Mouse (Mus musculus) stomach, embryonic 15.5 days (tissue): Measurements from ENCODE around the gene Onecut1. TPM values are rescaled to one million over a fixed set of nuclear protein-coding genes. Genes with fewer than 3 reads are reported as not detected.

ENCODE experiments used
- ATAC-seq: fragments of 200-750 bp; cut with Nextera tagmentation; 2 replicates; pipeline ENCODE4 v1.8.0; 2017; ENCODE audit warnings: low read depth, moderate number of reproducible peaks, moderate TSS enrichment; ENCODE audit not compliant: insufficient read depth, low FRiP score
- H3K27ac ChIP-seq: fragments of 300-500 bp; sonication (generic); 2 replicates; pipeline ENCODE4 v1.5.1; 2015; ENCODE audit warnings: mild to moderate bottlenecking, inconsistent platforms
- H3K27me3 ChIP-seq: fragments of 300-500 bp; sonication (generic); replicated peaks from 2 replicates; pipeline ENCODE4 v1.6.1; 2015; ENCODE audit warnings: inconsistent platforms
- H3K36me3 ChIP-seq: fragments of 300-500 bp; sonication (generic); 2 replicates; pipeline ENCODE4 v1.6.1; 2015; ENCODE audit warnings: inconsistent platforms
- H3K4me1 ChIP-seq: fragments of 300-500 bp; sonication (generic); 2 replicates; pipeline ENCODE4 v1.6.1; 2015; ENCODE audit warnings: inconsistent platforms
- H3K4me2 ChIP-seq: fragments of 300-500 bp; sonication (generic); 2 replicates; pipeline ENCODE4 v1.6.1; 2015; ENCODE audit warnings: mild to moderate bottlenecking, inconsistent platforms
- H3K4me3 ChIP-seq: fragments of 300-500 bp; sonication (generic); replicated peaks from 2 replicates; pipeline ENCODE4 v1.5.1; 2015; ENCODE audit warnings: inconsistent platforms
- H3K9ac ChIP-seq: fragments of 300-500 bp; sonication (generic); 2 replicates; pipeline ENCODE4 v1.6.1; 2015; ENCODE audit warnings: inconsistent platforms
- H3K9me3 ChIP-seq: fragments of 300-500 bp; sonication (generic); 2 replicates; pipeline ENCODE4 v1.6.1; 2016; ENCODE audit warnings: inconsistent platforms
- WGBS: fragments of 180-500 bp; shearing (Covaris S2); methylation state at CpG from one replicate; pipeline ENCODE4 v1.1.7; 2015; 5-methylcytosine and 5-hydroxymethylcytosine counted together
- polyA plus RNA-seq: library from polyadenylated mRNA; unstranded; fragments of >200 nt; fragmentation: Nextera tagmentation; extraction: Ambion mirVana; gene quantifications from 2 replicates; pipeline ENCODE4 v1.2.1, GENCODE M21; 2015

The Onecut1 gene
- polyA plus RNA-seq, 1 experiment from 2014 or later = 3.9 TPM

DNA sequence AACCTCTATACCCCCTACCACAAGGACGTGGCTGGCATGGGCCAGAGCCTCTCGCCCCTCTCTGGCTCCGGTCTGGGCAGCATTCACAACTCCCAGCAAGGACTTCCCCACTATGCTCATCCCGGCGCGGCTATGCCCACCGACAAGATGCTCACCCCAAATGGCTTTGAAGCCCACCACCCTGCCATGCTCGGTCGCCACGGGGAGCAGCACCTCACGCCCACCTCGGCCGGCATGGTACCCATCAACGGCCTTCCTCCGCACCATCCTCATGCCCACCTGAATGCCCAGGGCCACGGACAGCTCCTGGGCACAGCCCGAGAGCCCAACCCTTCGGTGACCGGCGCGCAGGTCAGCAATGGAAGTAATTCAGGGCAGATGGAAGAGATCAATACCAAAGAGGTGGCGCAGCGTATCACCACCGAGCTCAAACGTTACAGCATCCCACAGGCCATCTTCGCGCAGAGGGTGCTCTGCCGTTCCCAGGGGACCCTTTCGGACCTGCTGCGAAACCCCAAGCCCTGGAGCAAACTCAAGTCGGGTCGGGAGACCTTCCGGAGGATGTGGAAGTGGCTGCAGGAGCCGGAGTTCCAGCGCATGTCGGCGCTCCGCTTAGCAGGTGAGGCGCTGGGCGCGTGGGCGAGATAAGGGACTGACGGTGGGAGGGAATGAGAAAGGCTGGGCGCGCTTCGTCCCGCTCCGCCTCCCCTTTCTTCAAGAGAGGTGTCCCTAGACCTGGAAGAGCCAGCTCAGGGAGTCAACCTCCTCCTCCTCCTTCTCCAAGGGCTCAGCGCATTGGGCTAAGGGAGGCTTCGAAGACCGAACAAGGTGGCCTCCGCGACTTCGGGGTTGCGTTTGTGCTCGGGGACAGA, 1.3 kb downstream of the Onecut1 start:
- H3K27ac ChIP-seq = no peak overlapping the region
- H3K9ac ChIP-seq = no peak overlapping the region
- peaks cover 94% of the 10 kb centered on the region for H3K27me3 ChIP-seq
- peak overlapping the region; percentile 51 for H3K4me3 ChIP-seq
- 2% methylated on average over 56 of the region's 56 CpGs for WGBS
- H3K9me3 ChIP-seq = no peaks in the 10 kb centered on the region
- H3K36me3 ChIP-seq = no peaks in the 10 kb centered on the region
- ATAC-seq = no peak
- peak overlapping the region; percentile 94 for H3K4me2 ChIP-seq
- peaks cover 35% of the 10 kb centered on the region for H3K4me1 ChIP-seq

DNA sequence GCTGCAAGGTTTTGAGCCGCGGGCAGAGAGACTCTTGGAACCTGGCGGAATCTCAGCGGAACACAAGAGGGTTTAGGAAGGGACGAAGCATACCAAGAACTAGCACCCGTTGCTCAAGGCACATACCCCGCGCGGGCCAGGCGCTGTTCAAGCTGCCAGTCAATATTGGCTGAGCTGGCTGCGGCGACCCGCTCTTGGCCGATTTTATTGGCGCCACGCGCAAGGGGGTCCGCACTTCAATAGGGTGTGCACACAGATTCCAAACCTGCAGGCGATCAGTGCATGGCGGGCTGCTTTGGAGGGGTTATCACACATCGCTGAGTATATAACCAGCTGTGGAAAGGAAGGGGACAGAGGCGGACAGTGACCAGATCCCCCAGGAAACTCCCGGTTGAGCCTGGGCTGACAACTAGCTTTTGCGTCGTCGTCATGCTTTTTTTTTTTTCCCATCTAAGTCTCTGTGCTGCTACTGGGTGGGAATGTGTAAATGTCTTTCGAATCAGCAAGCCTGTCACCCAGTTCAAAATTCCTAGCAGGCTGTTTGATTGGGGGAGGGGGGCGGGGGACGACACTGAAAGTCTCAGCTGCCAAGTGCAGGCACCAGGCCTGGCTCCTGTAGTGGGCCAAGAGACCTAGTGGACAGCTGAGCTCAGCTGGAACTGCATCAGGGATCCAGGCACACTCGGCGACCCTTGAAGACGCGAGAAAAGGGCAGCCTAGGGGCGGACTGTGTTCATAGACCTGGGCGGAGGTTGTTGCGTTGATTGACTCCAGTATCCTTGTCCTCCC, 2.1 kb downstream of the Onecut1 start:
- ATAC-seq = no peak

DNA sequence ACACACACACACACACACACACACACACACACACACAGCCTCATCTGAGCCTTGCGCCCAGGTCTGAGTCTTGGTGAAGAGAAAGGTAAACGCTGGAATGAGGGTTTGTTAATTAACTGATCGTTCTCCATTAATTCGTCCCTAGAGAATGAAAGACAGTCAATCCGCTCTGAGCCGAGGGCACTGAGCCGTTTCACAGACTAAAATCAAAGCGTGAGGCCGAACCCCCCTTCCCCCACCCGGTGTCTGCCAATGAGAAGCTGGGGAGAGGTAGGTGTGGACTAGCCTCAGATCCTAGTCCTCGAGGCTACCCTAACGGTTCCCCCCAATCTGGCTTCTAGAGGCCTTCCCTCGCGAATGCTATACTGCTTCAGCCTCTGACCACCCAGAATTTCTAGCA, 2.8 kb downstream of the Onecut1 start:
- H3K36me3 ChIP-seq = no peaks in the 10 kb centered on the region
- peak overlapping the region; percentile 51 for H3K4me3 ChIP-seq
- no peak overlapping the region for H3K27ac ChIP-seq
- 10% methylated on average over 14 of the region's 14 CpGs for WGBS
- ATAC-seq = no peak
- no peaks in the 10 kb centered on the region for H3K9me3 ChIP-seq
- peaks cover 87% of the 10 kb centered on the region for H3K27me3 ChIP-seq
- peaks cover 35% of the 10 kb centered on the region for H3K4me1 ChIP-seq
- no peak overlapping the region for H3K9ac ChIP-seq
- H3K4me2 ChIP-seq = peak overlapping the region; percentile 94

More for the DNA sequence above, 2.1 kb downstream of the Onecut1 start:
- H3K9ac ChIP-seq = no peak overlapping the region
- H3K9me3 ChIP-seq = no peaks in the 10 kb centered on the region
- H3K4me1 ChIP-seq = peaks cover 35% of the 10 kb centered on the region
- WGBS = 4% methylated on average over 36 of the region's 36 CpGs
- no peak overlapping the region for H3K27ac ChIP-seq
- no peaks in the 10 kb centered on the region for H3K36me3 ChIP-seq
- H3K27me3 ChIP-seq = peaks cover 93% of the 10 kb centered on the region
- peak overlapping the region; percentile 94 for H3K4me2 ChIP-seq
- H3K4me3 ChIP-seq = peak overlapping the region; percentile 51

DNA sequence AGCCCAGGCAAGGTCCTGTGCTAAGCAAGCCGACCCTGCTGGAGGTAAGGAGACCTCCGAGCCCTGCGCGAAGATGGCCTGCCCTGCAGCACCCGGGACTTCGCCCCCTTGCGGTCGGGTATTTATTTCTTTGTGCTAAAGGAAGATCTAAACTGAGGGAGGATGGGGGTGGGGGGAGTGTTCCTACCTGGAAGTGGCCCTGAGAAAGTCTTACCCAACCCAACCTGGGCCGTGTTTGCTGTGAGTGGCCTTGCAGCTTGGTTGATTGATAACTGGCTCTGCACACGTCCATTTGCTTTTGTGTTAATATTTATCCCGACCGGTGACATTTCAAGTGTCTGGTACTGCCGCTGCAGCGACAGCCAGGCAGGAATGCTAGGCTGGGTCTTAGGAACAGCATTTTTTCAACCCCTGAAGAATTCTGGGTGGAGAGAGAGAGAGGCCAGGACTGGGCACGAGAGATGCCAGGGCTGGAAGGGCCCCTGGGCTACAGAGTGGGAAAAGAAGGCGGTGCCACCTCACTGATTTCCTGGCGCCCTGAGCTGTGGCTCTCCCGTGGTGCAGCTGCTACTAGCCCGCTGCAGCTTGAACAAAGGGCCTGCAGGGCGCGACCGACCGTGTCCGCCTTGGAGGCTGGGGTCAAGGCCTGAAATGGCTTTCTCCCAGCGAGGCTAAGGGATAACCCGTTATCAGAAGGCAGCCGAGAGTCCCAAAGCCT, 5.0 kb downstream of the Onecut1 start:
- H3K27me3 ChIP-seq = peaks cover 71% of the 10 kb centered on the region
- H3K4me3 ChIP-seq = peak overlapping the region; percentile 19; the same call in 1 of the 2 replicates
- no peak overlapping the region for H3K9ac ChIP-seq
- H3K9me3 ChIP-seq = no peaks in the 10 kb centered on the region
- 5% methylated on average over 27 of the region's 27 CpGs for WGBS
- H3K27ac ChIP-seq = peak overlapping the region; percentile 67
- peak; percentile 73 for ATAC-seq
- no peaks in the 10 kb centered on the region for H3K36me3 ChIP-seq
- H3K4me1 ChIP-seq = peaks cover 26% of the 10 kb centered on the region
- H3K4me2 ChIP-seq = peak overlapping the region; percentile 42

DNA sequence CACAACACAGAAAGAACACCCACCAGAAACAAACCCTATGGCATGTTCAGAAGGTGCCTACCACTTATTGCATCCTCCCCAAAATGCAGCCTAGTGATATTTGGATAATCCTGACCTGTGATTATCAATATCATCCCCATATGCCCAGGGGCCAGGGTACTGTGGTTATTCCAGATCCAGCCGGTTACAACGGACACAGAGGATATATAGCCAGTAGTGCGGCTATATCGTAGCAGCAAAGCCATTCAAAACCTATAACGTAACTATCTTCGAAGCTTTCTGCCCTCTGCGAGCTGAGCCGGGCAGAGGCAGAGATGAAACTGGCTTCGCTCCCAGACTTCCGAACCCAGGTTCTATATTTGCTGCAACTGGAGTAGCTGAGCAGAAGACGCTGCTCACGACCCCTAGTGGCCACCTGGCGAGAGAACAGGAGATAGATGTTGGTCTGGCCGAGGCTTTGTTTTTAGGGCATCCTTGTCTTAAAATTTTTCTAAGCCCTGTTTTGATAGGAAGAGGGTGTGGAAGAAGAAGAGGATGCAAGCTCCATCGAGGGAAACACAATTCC, 6.0 kb downstream of the Onecut1 start:
- WGBS = 5% methylated on average over 15 of the region's 15 CpGs
- Histone ChIP-seq H3K4me1 (peaks cover 18% of the 10 kb centered on the region), H3K36me3 (no peaks in the 10 kb centered on the region), H3K27ac (no peak overlapping the region), H3K9ac (no peak overlapping the region), H3K9me3 (no peaks in the 10 kb centered on the region), H3K4me2 (peak overlapping the region; percentile 42), H3K4me3 (peak overlapping the region; percentile 5; the same call in 1 of the 2 replicates), H3K27me3 (peaks cover 61% of the 10 kb centered on the region)
- ATAC-seq = no peak

DNA sequence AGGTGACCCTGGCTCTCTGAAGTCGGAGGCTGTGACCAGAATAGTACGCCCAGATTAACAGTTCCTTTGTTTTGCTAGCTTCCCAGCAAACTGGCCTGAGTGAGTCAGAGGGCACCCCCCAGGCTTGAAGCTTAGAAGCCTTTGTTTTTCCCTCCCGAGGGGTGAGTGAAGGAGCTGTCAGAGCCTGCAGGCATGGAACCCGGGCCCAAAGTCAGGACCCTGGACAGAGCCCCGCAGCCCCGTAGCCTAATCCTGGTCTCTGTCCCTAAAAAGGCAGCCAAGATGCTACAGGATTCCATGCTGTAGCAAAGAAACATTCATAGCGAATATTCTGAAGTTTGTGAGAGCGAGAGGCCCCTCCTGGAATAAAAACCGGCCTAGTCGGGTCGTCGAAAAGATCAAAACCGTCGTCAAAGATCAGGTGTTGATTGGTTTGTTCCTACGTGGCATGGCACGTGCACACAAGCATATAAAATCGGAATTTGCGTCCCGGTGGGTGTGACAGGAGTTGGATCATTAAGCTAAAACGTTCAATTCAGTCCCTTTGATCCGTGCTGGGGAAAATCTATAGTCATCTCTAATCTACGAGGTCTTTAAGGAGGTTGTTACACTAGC, 6.7 kb downstream of the Onecut1 start:
- Histone ChIP-seq H3K4me1 (peaks cover 11% of the 10 kb centered on the region; the same call in 1 of the 2 replicates), H3K4me3 (no peak overlapping the region; the same call in 1 of the 2 replicates), H3K27me3 (peaks cover 54% of the 10 kb centered on the region), H3K9ac (no peak overlapping the region), H3K36me3 (no peaks in the 10 kb centered on the region), H3K27ac (no peak overlapping the region), H3K9me3 (no peaks in the 10 kb centered on the region), H3K4me2 (peak overlapping the region; percentile 42)
- WGBS = 9% methylated on average over 22 of the region's 22 CpGs
- no peak for ATAC-seq

DNA sequence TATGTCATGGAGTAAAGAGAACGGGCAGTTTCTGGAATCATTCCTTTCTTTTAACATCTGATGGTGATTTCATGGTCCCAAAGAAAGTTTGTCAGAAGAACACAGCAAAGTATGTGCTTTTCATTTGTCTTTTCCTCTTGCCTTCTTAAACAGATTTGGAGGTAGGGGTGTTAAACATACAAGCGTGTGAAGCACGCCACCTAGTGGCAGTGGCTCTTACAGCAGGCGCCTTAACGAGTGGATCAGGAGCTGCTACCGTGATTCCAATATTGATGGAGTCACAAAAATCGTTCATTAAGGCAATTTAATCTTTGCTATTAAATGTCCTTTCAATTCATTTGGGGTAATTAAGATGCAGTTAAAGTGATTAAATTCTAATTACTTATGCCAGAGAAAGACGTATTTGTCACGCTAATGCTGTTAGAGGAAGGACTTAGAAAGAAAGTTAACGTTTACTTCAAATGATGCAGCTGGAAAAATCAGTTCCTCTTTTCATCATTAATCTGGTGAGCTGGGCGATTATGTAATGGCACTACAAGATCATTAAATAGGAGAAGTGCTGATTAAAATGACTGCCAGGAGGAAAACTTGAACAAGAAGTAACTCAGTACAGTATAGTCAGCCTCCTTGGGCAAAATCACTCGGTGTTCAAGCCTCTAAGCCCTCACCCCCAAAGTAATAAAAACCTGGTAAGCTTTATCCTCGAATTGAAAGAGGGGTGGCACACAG, 9.4 kb downstream of the Onecut1 start:
- no peak overlapping the region for H3K4me2 ChIP-seq
- no peak overlapping the region for H3K4me3 ChIP-seq
- no peak overlapping the region for H3K27ac ChIP-seq
- H3K36me3 ChIP-seq = no peaks in the 10 kb centered on the region
- 19% methylated on average over 13 of the region's 13 CpGs for WGBS
- no peak for ATAC-seq
- peaks cover 30% of the 10 kb centered on the region for H3K27me3 ChIP-seq
- H3K4me1 ChIP-seq = 0 out of 2 replicates have a peak, but pooled peaks cover 7% of the 10 kb centered on the region
- H3K9ac ChIP-seq = no peak overlapping the region
- no peaks in the 10 kb centered on the region for H3K9me3 ChIP-seq

DNA sequence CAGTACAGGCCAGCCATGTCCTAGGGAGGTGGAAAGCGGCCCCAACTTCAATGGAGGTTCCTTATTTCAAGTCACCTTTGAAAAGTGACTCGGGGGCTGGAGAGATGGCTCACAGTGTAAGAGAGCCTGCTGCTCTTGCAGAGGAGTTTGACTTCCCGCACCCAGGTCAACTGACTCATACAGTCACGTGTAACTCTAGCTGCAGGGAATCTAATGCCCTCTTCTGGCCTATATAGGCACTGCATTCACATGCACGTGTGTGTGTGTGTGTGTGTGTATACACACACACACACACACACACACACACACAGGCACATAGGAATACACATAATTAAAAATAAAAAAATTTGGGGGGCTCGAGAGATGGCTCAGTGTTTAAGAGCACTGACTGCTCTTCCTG, 14.6 kb downstream of the Onecut1 start:
- Histone ChIP-seq H3K4me1 (no peaks in the 10 kb centered on the region), H3K27ac (no peak overlapping the region), H3K27me3 (no peaks in the 10 kb centered on the region), H3K36me3 (no peaks in the 10 kb centered on the region), H3K9me3 (no peaks in the 10 kb centered on the region), H3K4me3 (no peak overlapping the region), H3K9ac (no peak overlapping the region), H3K4me2 (no peak overlapping the region)
- no peak for ATAC-seq
- WGBS = 67% methylated on average over 6 of the region's 6 CpGs

DNA sequence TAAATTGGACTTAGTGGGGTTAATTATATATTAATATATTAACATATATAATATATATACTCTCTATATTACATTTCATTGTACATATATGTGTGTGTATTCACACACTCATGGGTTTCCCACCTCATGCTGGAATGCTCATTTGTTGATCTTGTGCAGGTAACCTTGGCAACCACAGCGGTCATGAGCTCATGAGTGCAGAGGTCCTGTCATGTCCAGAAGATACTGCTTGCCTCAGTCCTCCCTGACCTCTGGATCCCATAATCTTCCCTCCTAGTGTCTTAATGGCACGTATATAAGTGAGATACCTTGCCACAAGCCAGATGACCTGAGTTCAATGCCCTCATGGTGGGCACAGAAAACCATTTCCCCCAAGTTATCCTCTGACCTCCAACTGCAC, 16.0 kb downstream of the Onecut1 start:
- H3K9ac ChIP-seq = no peak overlapping the region
- no peak for ATAC-seq
- H3K4me3 ChIP-seq = no peak overlapping the region
- no peak overlapping the region for H3K4me2 ChIP-seq
- no peak overlapping the region for H3K27ac ChIP-seq
- H3K9me3 ChIP-seq = no peaks in the 10 kb centered on the region
- H3K4me1 ChIP-seq = no peaks in the 10 kb centered on the region
- WGBS = 32% methylated on average over 2 of the region's 2 CpGs
- no peaks in the 10 kb centered on the region for H3K27me3 ChIP-seq
- H3K36me3 ChIP-seq = no peaks in the 10 kb centered on the region

DNA sequence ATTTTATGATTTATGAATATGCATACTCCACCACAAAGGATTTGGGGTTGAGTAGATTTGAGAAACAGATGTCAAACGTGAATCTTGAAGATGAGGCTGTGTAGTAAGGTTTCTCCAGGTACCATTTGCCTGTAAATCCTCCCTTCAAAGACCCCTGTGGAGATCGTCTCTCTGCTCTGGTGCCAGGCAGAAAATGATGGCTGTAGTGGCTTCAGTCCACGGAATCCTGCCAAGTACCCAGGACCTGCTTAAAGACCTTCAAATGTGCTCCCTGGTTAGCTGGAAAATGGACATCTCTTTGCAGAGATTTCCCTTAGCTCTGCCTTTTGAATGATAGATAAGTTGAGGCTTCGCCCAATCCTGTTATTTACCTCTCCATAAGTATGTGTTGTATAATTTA, 26.1 kb downstream of the Onecut1 start:
- no peak for ATAC-seq
- Histone ChIP-seq H3K4me3 (no peak overlapping the region), H3K27ac (no peak overlapping the region), H3K9me3 (no peaks in the 10 kb centered on the region), H3K27me3 (no peaks in the 10 kb centered on the region), H3K4me1 (no peaks in the 10 kb centered on the region), H3K4me2 (no peak overlapping the region), H3K9ac (no peak overlapping the region), H3K36me3 (no peaks in the 10 kb centered on the region)
- WGBS = 75% methylated on average over 4 of the region's 4 CpGs
